Mouse (Mus musculus): ENCODE results near the gene Chat. TPM values are rescaled to one million over a fixed set of nuclear protein-coding genes. Genes with fewer than 3 reads are reported as not detected.

Chat gene
- total RNA-seq (2021): not detected
- not detected in 2 replicates for polyA plus RNA-seq (2012; rRNA removed)
- long read RNA-seq: 0 reads

DNA sequence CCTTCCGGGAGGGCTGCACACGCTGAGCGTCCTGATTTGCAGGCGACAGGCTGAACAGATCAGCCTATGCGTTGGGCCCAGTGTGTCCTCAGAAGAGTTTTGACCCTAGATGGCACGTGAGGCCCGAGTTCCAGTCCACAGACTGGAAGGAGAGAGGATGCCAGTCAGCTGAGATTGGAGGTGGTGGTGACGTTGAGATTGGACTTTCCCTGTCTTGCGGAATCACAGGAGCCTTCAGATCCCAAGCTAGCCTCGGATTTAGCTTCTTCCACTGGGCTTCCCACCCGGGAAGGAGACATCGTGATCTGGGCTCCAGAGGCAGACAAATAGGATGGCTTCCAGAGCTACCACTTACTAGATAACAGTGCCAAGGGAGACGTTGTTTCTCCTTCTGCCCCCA, at the start of gene Chat:
Gene Chat, minus strand, starts transcription at position 101 of the 400 bp plus-strand sequence.
- no peak for DNase-seq

DNA sequence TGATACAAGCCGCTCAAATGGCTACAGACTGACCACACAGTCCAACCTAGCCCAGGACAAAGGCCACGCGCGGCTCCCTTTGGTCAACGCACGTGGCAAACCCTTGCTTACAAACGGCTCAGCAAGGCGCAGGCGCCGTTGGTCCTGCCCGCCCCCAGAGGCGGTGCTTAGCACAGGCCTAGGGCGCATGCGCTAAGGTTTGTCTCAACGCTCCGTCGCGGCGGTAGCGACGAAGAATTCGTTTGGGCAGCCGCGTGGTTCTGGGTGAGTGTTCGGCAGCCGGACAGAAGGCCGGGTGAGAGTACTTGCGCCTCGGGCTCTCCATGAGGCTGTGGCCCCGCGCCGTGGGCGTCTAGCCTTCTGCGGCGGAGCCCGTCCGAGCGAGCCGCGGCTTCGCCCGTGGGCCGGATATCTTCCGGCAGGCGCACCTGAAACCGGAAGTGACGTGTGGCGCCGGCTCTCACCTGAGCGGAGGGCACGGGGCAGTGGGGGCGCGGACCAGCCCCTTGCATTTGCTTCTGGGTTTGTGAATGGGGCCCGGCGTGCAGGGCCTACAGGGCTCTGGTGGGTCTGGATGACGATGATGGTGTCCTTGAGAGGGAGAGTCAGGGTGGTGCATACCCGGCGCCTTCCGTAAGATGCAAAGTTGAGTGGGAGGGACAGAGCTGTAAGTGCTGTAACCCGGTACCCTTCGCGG, 47.7 kb upstream of the Chat start, which contains the start of gene Ercc6:
Gene Ercc6, plus strand, starts transcription at position 186 of the 697 bp plus-strand sequence.
- DNase-seq: peak; percentile 95

DNA sequence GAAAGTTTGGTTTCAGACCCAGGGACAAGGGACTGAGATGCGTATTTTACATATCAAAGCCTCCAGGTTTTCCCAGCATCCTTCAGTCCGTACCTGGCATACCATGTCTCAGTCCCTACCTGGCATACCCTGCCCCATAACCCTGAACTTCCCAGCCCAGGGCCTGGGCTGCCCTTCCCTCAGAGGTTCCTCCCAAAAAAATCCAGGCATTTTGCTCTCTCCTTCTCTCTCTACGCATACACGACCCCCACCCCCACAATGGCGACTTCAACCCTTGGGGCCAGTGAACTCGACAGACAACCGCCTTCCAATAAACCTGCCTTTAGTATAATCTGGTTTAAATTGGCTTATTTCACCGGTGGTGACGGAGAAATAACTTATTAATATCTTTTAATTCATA, 47.1 kb upstream of the Chat start:
- no peak for DNase-seq

DNA sequence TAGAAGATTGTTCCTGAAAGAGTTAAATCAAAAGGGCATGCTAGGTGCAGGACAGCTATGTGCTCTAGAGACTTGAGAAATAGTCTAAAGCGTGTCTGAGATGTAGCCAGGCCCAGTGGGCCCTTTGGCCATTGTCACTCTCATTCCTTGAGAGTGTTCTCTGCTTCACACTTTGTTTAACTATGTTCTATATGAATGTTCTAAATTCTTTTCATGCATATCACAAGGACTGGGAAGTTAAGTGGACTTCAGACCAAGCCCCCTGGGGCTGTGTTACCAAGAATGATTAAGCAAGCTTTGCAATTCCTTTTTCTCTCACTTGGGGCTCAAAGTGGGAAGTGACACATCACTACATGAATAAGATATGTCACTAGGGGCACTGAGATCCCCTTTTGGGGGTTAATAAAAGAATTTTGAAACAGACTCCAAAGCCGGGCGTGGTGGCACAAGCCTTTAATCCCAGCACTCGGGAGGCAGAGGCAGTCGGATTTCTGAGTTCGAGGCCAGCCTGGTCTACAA, 43.7 kb upstream of the Chat start:
- no peak for DNase-seq

DNA sequence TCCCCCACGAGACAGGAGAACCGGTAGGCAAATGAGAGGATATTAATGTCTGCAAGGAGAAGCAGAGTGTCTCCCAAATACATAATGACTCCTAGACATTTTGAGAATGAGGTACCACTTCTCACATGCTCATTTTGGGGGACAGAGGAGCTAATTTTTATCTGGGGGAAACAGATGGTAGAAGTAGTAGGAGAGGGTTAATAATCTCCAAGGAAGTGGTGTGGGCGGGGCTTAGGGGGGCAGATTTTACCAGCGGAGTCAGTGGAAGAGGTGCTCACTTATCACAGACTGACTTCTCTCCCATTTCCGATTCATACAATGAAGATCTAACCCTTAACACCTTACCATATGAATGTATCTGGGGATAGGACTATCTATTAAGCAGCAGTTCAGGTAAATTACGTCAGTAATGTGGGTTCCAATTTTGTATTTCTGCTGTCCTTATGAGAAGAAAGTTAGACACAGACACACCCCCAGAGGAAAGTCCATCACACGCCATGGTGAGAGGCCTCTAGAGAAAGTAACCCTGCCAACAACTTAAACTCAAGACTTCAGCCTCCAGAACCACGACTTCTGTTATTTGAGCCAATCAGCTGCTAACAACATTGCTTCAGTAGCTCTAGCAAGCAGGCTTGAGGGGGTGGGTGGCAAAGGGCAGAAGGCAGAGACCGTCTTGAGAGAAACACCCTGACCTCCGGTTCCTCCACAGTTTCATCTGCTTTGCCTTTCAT, 42.5 kb upstream of the Chat start:
- DNase-seq: no peak

DNA sequence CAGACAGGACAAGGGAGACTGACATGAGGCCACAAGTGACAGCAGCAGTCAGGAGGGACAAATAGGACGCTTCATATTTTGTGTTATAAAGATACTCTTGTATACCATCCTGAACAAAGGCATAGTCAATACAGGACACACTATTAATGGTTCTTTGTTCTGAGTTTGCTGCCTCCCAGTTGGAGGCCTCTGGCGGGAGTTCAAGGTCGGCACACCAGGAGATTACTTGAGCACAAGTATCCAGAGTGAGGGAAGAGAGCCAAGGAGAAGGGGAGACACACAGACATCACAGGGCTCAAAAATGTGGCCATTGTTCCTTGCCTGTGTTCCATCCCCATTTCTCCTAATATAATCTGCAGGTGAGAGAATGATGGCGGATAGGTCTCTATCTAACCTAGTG, 41.4 kb upstream of the Chat start:
- peak; percentile 39 for DNase-seq

DNA sequence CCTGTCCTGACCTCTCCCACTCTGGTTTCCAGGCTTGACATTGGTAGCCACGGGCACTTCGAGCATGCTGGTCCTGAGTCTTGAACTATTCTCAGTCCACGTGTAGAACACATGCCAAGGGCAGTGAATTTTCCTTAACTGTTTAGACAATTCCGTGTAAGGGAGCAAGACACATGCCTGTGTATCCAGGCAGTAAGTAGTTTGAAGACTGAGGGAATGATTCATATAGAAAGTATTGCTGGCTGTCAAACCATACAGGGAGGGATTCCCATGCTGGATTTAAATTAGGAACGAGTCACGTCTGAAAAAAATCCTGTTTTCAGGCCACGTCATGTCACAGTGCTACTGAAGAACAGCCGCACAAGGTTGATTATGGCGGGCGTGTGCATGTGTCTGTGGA, 40.5 kb upstream of the Chat start:
- no peak for DNase-seq

DNA sequence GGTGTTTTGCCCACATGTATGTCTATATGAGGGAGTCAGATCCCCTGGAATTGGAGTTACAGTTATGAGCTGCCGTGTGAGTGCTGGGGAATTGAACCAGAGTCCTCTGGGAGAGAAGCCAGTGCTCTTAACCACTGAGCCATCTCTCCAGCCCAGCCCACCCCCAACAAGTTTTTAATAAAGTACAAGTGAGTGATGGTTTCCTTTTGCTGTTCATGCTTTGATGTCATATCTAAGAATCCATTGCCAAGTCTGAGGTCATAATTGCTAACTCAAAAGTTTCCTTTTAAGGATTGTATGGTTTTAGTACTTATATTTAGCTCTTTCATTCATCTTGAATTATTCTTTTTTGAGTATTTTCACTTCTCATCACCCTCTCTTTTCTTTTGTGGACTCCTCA, 38.1 kb upstream of the Chat start:
- no peak for DNase-seq

DNA sequence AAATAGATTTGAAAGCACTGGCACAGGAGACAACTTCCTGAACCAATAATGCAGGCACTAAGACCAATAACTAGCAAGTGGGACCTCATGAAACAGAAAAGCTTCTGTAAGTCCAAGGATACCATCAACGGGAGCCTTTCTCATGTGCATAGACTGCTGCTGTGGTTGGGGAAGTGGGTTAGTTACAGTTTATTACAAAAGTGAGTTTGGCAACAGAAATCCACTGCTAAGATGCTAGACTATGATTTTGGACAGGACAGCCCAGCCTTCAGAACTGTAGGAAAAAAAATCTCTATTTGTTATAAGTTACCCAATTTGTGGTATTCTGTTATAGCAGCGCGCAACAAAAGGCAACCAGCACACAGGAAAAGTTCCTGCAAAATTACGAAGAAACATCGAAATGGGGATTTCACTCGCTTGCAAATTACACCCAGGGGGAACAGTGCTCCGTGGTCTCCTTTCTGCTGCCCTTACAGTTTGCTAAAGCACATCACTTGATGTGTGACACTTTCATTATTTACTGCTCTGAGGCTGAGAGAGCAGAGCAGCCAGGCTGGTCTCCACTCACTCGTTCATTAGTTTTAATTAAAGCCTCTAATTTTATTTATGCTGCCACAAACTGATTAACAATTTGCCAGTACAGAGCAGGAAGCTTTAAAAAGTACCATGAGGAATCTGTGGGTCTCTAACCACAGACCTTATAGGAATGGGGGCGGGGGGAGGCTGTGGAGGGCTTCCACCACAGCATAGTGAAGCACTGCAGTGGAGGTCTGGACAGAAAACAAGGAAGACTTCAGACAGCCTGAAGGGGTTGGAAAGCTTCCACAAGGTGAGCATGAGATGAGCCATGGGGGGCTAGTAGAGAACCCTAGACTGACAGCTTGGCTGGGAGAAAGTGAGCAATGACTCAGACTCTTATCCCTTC, 37.2 kb upstream of the Chat start:
- DNase-seq: no peak

DNA sequence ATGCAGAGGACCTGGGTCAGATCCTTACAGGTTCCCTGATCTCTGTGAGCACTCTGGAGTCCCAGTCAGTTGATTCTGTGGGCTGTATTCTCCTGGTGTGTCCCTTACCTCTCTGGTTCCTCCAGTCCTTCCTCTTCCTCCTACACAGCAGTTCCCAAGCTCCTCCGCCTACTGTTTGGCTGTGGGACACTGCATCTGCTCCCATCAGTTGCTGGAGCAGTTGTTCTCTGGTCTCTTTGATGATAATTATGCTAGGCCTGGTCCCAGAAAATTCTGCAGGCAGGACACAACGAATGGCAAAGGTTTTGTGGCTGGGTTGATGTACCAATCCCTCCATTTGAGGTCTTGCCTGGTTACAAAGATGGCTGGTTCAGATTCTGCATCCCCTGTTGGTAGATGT, 35.5 kb upstream of the Chat start:
- DNase-seq: no peak

DNA sequence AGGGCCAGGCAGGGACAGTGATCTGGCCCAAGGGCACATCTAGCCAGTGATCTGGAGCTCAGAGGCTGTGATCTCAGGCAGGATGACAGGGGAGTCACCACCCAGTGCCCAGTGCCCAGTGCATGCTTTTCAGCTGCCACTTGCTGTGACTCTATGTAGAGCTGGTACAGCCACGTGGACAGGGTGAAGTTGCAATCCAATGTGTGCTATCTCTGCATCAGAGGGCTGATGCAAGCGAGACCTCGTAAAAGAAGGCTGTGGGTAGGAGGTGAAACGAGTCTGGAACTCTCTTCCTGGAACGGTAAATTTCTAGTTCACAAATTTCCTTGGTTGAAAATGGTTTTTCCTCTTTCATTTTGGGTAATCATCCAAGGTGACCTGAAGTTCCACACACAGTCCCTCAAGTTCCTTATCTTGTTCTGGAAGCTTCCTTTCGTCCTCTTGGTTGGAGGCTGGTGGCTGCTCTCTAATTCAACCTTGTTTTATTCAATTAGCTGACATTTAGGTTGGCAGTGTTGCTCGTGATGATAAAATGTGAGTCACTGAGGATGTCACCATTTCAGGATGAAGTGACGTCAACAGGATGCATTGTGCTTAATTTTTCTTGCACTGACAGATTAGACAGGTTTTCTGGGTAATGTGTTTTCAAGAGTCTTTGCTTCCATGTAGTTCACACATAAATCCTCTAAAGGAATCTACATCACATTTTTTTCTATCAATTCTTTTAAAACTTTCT, 30.5 kb upstream of the Chat start:
- DNase-seq: peak; percentile 53

DNA sequence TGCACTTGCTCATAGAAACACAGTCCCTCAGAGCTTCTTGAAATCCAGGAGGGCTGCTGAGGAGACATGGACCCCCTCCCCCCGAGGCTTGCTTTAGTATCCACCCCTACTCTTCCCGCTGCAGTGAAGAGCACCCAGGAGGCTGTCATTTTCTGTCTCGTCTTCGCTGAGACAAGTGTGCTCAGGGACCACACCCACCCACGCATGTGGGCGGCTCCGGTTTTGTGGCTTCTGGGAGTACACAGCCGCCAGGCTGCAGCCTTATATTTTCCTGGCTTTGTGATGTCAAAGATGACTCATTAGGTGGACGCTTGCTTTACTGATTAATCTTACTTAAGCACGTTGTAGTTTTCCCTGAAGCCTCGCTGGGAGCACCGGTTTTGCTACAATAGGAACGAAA, 26.7 kb upstream of the Chat start:
- DNase-seq: peak; percentile 39

DNA sequence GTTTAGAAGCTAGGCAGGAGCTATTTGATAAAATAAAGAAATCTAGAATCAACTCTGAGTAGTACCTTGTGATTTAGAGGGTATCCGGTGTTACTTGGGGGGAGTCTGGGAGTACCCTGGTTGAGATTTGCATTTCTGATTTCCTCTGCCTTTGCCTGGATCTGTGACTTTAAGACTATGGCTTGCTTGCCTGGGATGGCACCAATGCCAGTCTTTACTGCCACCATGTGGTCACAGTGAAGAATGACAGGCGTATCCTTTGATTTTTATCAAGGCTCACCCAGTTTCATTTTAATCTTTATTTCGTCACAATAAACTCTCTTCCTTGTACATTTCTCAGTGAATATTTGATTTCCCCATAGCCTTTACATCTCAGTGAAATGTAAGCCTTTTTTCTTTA, 16.3 kb upstream of the Chat start:
- no peak for DNase-seq

DNA sequence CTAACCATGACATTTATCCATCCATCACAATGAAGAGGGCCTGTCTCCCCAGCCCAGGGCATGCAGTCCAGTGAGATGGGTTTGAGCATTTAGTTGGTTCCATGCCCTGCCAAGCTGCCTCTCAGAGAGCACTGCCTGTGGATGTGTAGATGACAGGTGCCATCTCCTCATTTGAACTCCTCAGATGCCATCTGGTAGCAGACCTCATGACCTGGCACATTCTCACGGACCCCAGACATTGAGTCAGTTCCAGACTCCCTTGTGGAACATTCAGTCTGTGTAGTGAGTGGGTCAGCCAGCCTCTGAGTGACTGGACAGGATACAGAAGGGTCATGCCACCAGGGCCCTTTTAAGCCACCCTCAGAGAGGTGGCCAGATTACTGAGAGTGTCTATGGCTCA, 11.8 kb upstream of the Chat start:
- no peak for DNase-seq

DNA sequence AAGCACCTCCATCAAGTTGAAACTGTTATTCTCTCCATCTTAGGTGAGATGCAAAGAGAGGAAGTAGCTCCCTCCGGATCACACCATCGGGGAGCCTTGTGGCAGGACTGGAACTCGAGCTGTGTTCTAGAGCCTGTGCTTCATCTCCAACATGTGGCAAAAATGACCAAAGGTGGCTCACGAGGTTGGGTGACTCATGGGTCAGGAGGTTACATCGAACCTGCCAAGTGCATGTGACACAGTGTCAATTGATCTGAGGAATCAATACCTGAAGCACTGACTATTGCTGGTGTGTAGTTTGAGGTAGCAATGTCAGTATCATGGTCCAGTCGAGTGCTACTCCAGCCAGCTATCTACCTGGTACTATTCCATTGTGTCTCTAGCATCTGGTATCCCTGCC, 10.8 kb upstream of the Chat start:
- DNase-seq: no peak

DNA sequence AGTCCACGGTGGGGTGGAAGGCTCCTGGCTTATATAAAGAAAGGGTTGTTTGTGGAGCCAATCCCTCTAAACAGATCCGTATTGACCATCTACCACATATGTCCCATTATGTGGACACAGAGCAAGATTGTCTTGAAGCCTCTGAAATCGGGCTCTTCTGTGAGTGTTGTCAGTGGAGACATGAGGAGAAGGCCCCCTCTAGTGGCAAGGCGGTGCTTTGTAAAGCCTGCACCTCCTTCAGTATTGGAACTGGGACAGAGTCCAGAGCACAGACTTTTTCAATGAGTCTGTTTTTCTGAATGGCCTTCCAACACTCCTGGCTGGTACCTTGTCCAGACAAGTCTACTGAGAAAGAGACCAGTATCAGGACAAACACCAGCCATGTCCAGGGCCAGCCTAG, 7.2 kb upstream of the Chat start:
- peak; percentile 67 for DNase-seq

DNA sequence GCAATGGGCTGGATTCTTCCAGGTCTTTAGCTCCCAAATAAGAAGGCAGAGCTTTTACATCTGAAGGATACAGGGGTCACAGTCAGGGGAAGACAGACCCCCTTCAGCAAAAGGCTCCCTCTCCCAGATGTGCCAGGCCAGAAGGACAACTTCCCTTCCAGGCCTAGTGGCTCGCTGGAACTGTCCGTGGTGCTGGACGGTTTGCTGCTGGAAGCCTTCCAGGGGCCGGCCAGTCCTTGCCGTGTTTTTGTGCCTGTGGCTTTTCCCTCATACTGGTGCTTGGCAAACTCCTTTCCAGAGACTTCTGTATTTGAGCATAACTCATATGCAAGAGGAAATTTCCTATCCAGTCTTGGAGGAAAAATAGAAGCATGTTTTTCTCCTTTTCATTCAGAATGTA, 1.8 kb upstream of the Chat start:
- peak; percentile 60 for DNase-seq

DNA sequence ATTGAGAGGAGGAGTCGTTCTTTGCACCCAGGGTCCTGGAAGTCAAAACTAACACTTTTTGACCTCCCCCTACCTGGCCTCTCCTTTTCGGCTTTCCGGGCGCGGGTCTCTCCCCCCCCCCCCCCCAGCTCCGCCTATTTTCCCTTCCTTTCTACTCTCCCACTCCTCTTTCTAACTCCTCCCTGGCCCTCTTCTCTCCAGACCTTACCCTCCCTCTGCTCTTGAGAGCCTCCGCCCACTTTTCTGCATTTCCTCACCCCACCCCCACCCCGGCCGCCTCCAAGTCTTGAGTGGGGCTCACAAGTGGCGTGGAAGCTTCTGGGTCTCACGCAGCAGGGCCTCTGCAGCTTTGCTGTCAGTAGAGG, 301 bp downstream of the Chat start:
- no peak for DNase-seq

DNA sequence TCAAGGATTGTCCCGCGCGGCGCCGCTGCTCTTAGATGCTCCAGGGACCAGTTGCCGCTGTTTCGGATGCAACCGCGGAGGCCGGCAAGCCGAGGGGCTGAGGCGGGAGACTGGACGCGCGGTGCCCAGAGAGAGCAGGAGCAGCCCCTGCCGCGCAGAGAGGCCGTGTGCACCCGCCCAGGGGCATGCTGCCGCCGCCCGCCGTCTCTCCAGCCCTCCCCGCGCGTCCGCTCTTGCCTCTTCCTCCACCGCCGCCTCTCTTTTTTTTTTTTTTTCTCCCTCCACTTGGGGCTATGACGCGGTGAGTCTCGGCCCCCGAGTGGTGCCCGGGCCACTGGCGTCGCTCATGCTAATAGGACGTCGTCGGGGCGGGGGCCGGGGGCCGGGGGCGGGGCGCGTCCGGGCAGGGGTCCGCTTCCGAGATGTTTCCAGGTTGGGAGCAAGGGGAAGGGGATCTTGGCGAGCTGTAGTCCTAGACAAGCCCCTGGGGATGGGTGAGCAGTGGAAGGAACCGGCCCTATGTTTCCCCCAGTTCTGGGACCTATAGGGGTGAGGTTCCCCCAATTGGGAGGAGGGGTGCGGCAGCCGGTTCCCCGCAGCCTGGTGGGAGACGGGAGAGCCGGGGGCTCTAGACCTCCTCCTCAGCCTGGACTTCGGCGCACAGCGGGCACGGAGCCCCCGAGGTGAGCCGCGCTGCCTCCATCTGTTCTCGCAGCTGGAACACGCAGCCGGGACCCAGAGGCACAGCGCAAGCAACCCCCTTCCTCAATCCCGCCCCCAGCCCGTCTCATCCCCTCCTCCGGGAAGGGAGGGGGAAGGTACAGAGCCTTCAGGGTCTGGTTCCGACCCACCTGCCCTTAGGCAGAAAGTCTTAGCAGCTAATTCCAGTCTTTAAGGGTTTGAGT, 936 bp downstream of the Chat start, which contains the start of gene Slc18a3:
Gene Slc18a3, minus strand, starts transcription at position 250 of the 905 bp plus-strand sequence.
- no peak for DNase-seq

DNA sequence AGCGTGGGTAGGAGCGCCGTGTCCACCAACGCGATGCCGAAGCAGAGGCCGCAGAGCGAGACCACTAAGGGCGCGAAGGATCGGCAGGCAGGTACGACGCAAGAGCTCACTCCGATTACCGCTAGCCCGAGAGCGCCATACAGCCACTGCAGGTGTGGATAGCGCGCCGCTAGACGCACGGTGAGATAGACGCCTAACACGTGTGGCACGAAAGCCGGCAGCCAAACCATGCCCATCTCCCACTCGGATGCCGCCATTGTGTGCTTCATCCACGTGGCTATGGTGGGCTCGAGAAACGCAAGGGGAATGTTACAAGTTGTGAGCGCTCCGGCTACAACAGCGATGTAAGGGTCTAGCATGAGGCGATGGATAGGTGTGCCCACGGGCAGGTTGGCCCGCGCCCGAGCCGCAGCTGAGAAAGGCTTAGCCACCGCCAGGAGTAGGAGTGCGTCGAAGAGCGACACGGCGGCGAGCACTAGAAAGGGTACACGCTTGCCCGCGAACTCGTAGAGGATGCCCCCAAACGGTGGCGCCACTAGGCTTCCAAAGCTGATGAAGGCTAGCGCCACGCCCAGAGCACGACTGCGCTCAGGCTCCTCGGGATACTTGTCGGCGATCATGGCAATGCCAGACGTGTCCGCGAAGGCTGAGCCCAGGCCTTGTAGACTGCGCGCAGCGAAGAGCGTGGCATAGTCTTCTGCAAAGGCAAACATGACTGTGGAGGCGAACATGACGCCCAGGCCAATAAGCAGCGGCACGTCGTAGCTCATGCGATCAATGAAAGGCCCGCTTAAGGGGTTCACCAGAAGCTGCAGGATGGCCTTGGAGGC, 2.4 kb downstream of the Chat start:
- DNase-seq: no peak
